Mouse (Mus musculus) lung, embryonic 16.5 days (tissue): Measurements from ENCODE around the gene Nfib. TPM values are rescaled to one million over a fixed set of nuclear protein-coding genes. Genes with fewer than 3 reads are reported as not detected.

Source experiments
- ATAC-seq: fragments of 200-750 bp; cut with Nextera tagmentation; 2 replicates; pipeline ENCODE4 v1.8.0; 2017; ENCODE audit warnings: low read depth, mild to moderate bottlenecking, moderate library complexity
- H3K27ac ChIP-seq: fragments of 300-500 bp; sonication (generic); 2 replicates; pipeline ENCODE4 v1.5.1; 2014; ENCODE audit warnings: mild to moderate bottlenecking, control low read depth, low read length
- H3K27me3 ChIP-seq: fragments of 300-500 bp; sonication (generic); 2 replicates; pipeline ENCODE4 v1.6.1; 2014; ENCODE audit warnings: low read depth, low read length, mixed read lengths; ENCODE audit not compliant: control insufficient read depth, insufficient read depth
- H3K36me3 ChIP-seq: fragments of 300-500 bp; sonication (generic); 2 replicates; pipeline ENCODE4 v1.6.1; 2014; ENCODE audit warnings: low read length; ENCODE audit not compliant: control insufficient read depth, insufficient read depth
- H3K4me1 ChIP-seq: fragments of 300-500 bp; sonication (generic); replicated peaks from 2 replicates; pipeline ENCODE4 v1.6.1; 2014; ENCODE audit warnings: low read length, mixed read lengths; ENCODE audit not compliant: control insufficient read depth, insufficient read depth
- H3K4me2 ChIP-seq: fragments of 300-500 bp; sonication (generic); 2 replicates; pipeline ENCODE4 v1.6.1; 2014; ENCODE audit warnings: low read depth, low read length, control low read depth
- H3K4me3 ChIP-seq: fragments of 300-500 bp; sonication (generic); 2 replicates; pipeline ENCODE4 v1.5.1; 2014; ENCODE audit warnings: mild to moderate bottlenecking, low read length, control low read depth
- H3K9ac ChIP-seq: fragments of 300-500 bp; sonication (generic); 2 replicates; pipeline ENCODE4 v1.6.1; 2014; ENCODE audit warnings: low read length, control low read depth
- H3K9me3 ChIP-seq: fragments of 300-500 bp; sonication (generic); 2 replicates; pipeline ENCODE4 v1.6.1; 2016; ENCODE audit warnings: low read length; ENCODE audit not compliant: control insufficient read depth
- WGBS: fragments of 180-500 bp; shearing (Covaris S2); extraction: QIAGEN DNeasy Blood & Tissue Kit; methylation state at CpG from one replicate; pipeline ENCODE4 v1.1.7; 2014; 5-methylcytosine and 5-hydroxymethylcytosine counted together
- polyA plus RNA-seq: library from polyadenylated mRNA; unstranded; fragments of >200 nt; fragmentation: Nextera tagmentation; extraction: Ambion mirVana; gene quantifications from 2 replicates; pipeline ENCODE4 v1.2.1, GENCODE M21; 2015

Gene Nfib
- polyA plus RNA-seq, 1 experiment from 2014 or later: 104 TPM

- Histone ChIP-seq H3K4me1 (peaks cover 37% of the 10 kb centered on the region), H3K4me2 (peak overlapping the region; percentile 95), H3K27ac (peak overlapping the region; percentile 99), H3K27me3 (no peaks in the 10 kb centered on the region), H3K36me3 (no peaks in the 10 kb centered on the region), H3K9me3 (no peaks in the 10 kb centered on the region), H3K4me3 (peak overlapping the region; percentile 61), H3K9ac (peak overlapping the region; percentile 78)
- ATAC-seq: no peak
- WGBS: 3% methylated on average over 16 of the region's 16 CpGs
Measured at GRCm38 (mm10) chr4:82511001-82511513, 194.5 kb downstream of the Nfib start.

GRCm38 (mm10) chr4:82509771-82510170 is 195.8 kb downstream of the Nfib start:
- Histone ChIP-seq H3K4me2 (peak overlapping the region; percentile 98), H3K4me1 (peaks cover 37% of the 10 kb centered on the region), H3K27me3 (no peaks in the 10 kb centered on the region), H3K9ac (peak overlapping the region; percentile 100), H3K36me3 (no peaks in the 10 kb centered on the region), H3K4me3 (peak overlapping the region; percentile 98), H3K9me3 (no peaks in the 10 kb centered on the region), H3K27ac (peak overlapping the region; percentile 100)
- no peak for ATAC-seq
- 18% methylated on average over 4 of the region's 4 CpGs for WGBS

GRCm38 (mm10) chr4:82509166-82509767 is 196.3 kb downstream of the Nfib start:
- peak overlapping the region; percentile 98 for H3K4me3 ChIP-seq
- peak overlapping the region; percentile 100 for H3K27ac ChIP-seq
- peaks cover 34% of the 10 kb centered on the region for H3K4me1 ChIP-seq
- H3K9ac ChIP-seq: peak overlapping the region; percentile 100
- H3K9me3 ChIP-seq: no peaks in the 10 kb centered on the region
- WGBS: 22% methylated on average over 2 of the region's 2 CpGs
- no peaks in the 10 kb centered on the region for H3K36me3 ChIP-seq
- no peak for ATAC-seq
- no peaks in the 10 kb centered on the region for H3K27me3 ChIP-seq
- H3K4me2 ChIP-seq: peak overlapping the region; percentile 98

GRCm38 (mm10) chr4:82508281-82508687 is 197.3 kb downstream of the Nfib start:
- Histone ChIP-seq H3K27me3 (no peaks in the 10 kb centered on the region), H3K36me3 (no peaks in the 10 kb centered on the region), H3K9ac (peak overlapping the region; percentile 100), H3K4me3 (peak overlapping the region; percentile 98), H3K9me3 (no peaks in the 10 kb centered on the region), H3K4me1 (peaks cover 33% of the 10 kb centered on the region), H3K27ac (peak overlapping the region; percentile 100), H3K4me2 (peak overlapping the region; percentile 98)
- ATAC-seq: no peak
- WGBS: 5% methylated on average over 7 of the region's 7 CpGs

- H3K27me3 ChIP-seq: no peaks in the 10 kb centered on the region
- peak overlapping the region; percentile 100 for H3K27ac ChIP-seq
- H3K4me3 ChIP-seq: peak overlapping the region; percentile 98
- H3K36me3 ChIP-seq: no peaks in the 10 kb centered on the region
- H3K9me3 ChIP-seq: no peaks in the 10 kb centered on the region
- ATAC-seq: no peak
- 5% methylated on average over 15 of the region's 15 CpGs for WGBS
- peak overlapping the region; percentile 98 for H3K4me2 ChIP-seq
- H3K9ac ChIP-seq: peak overlapping the region; percentile 100
- peaks cover 33% of the 10 kb centered on the region for H3K4me1 ChIP-seq
Measured at GRCm38 (mm10) chr4:82507541-82508280, 197.8 kb downstream of the Nfib start.

GRCm38 (mm10) chr4:82506731-82507331 is 198.7 kb downstream of the Nfib start:
- H3K4me2 ChIP-seq: peak overlapping the region; percentile 98

GRCm38 (mm10) chr4:82506081-82506730 is 199.3 kb downstream of the Nfib start:
- Histone ChIP-seq H3K27me3 (no peaks in the 10 kb centered on the region), H3K36me3 (no peaks in the 10 kb centered on the region), H3K9ac (peak overlapping the region; percentile 100), H3K27ac (peak overlapping the region; percentile 100), H3K4me1 (peaks cover 28% of the 10 kb centered on the region), H3K4me3 (peak overlapping the region; percentile 98), H3K4me2 (peak overlapping the region; percentile 98), H3K9me3 (no peaks in the 10 kb centered on the region)
- WGBS: under 1% methylated on average over 38 of the region's 81 CpGs
- ATAC-seq: peak; percentile 86

More at GRCm38 (mm10) chr4:82506731-82507331, 198.7 kb downstream of the Nfib start:
- no peaks in the 10 kb centered on the region for H3K27me3 ChIP-seq
- H3K36me3 ChIP-seq: no peaks in the 10 kb centered on the region
- WGBS: under 1% methylated on average over 24 of the region's 30 CpGs
- H3K4me3 ChIP-seq: peak overlapping the region; percentile 98
- H3K9ac ChIP-seq: peak overlapping the region; percentile 100
- H3K27ac ChIP-seq: peak overlapping the region; percentile 100
- H3K4me1 ChIP-seq: peaks cover 33% of the 10 kb centered on the region
- peak; percentile 59 for ATAC-seq
- H3K9me3 ChIP-seq: no peaks in the 10 kb centered on the region

- Histone ChIP-seq H3K4me3 (peak overlapping the region; percentile 98), H3K36me3 (no peaks in the 10 kb centered on the region), H3K4me1 (peaks cover 25% of the 10 kb centered on the region), H3K4me2 (peak overlapping the region; percentile 98), H3K27ac (peak overlapping the region; percentile 100), H3K9ac (peak overlapping the region; percentile 100), H3K9me3 (no peaks in the 10 kb centered on the region), H3K27me3 (no peaks in the 10 kb centered on the region)
- ATAC-seq: peak; percentile 81
- WGBS: under 1% methylated on average over 53 of the region's 72 CpGs
Measured at GRCm38 (mm10) chr4:82505121-82506031, 200.2 kb downstream of the Nfib start.
